Mouse (Mus musculus): ENCODE data around the gene Tnpo2. TPM values are rescaled to one million over a fixed set of nuclear protein-coding genes. Genes with fewer than 3 reads are reported as not detected.
A peak's percentile ranks its signal among the peaks of the same experiment; 100 is the strongest.

Gene Tnpo2
- polyA plus RNA-seq, 1 experiment from 2014 or later, result 15.5 TPM

GRCm38 (mm10) chr8:85057367-85057766 is 20.7 kb downstream of the Tnpo2 start:
- Histone ChIP-seq H3K27ac (ENCODE audit: low read depth) (no peak overlapping the region), H3K36me3 (ENCODE audit: control insufficient read depth, insufficient read depth, low read length) (peaks cover 47% of the 10 kb centered on the region), H3K9ac (ENCODE audit: low read length) (no peak overlapping the region), H3K27me3 (replicated peaks; ENCODE audit: control insufficient read depth, insufficient read depth, low read length) (no peaks in the 10 kb centered on the region), H3K4me2 (ENCODE audit: low read length) (no peak overlapping the region), H3K9me3 (ENCODE audit: control insufficient read depth, low read length) (no peaks in the 10 kb centered on the region), H3K4me3 (ENCODE audit: low read depth, low read length) (no peak overlapping the region), H3K4me1 (replicated peaks; ENCODE audit: control insufficient read depth, insufficient read depth, low read length) (peaks cover 14% of the 10 kb centered on the region; the same call in 1 of the 2 replicates)
- no peak for DNase-seq (ENCODE audit: low spot score)
- no peak for ATAC-seq (replicated peaks; ENCODE audit: low FRiP score, low TSS enrichment, low read depth)
- WGBS, result 81% methylated on average over 7 of the region's 7 CpGs

GRCm38 (mm10) chr8:85059879-85060616 is 23.3 kb downstream of the Tnpo2 start, which contains the start of gene Fbxw9:
Gene Fbxw9, plus strand, starts transcription at chr8:85060055.
- no peaks in the 10 kb centered on the region for H3K9me3 ChIP-seq (ENCODE audit: control insufficient read depth, low read length)
- H3K27ac ChIP-seq (ENCODE audit: low read depth), result no peak within 1 kb of the TSS
- peaks cover 27% of the 10 kb centered on the region for H3K36me3 ChIP-seq (ENCODE audit: control insufficient read depth, insufficient read depth, low read length)
- peaks cover 14% of the 10 kb centered on the region; the same call in 1 of the 2 replicates for H3K4me1 ChIP-seq (replicated peaks; ENCODE audit: control insufficient read depth, insufficient read depth, low read length)
- H3K27me3 ChIP-seq (replicated peaks; ENCODE audit: control insufficient read depth, insufficient read depth, low read length), result no peaks in the 10 kb centered on the region
- H3K4me2 ChIP-seq (ENCODE audit: low read length), result peak within 1 kb of the TSS; percentile 94
- H3K9ac ChIP-seq (ENCODE audit: low read length), result peak within 1 kb of the TSS; percentile 69
- peak within 1 kb of the TSS; percentile 85 for H3K4me3 ChIP-seq (ENCODE audit: low read depth, low read length)
- peak; percentile 89 for ATAC-seq (replicated peaks; ENCODE audit: low FRiP score, low TSS enrichment, low read depth)
- peak; percentile 97 for DNase-seq (ENCODE audit: low spot score)
- under 1% methylated on average over 52 of the region's 53 CpGs for WGBS

DNA sequence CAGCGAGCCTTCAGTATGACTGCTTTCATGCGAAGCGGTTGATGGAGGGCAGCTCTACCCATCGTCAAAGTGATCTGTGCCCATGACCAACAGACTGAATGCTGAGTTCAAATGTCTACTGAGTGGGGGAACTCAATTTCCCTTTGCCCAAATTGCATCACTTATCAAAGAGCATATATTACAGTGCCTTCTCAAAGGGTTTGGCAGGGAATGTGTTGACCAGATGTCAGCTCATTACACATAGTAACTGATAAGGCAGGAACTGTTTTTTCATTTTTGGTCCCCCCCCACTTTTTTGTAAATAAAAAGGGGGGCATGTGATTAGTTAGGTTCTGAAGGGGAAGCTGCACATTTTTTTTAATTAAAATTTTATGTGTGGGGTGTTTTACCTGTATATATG is 25.9 kb downstream of the Tnpo2 start:
- Histone ChIP-seq H3K36me3 (ENCODE audit: control insufficient read depth, insufficient read depth, low read length) (peaks cover 22% of the 10 kb centered on the region; the same call in 1 of the 2 replicates), H3K9ac (ENCODE audit: low read length) (no peak overlapping the region), H3K27ac (ENCODE audit: low read depth) (no peak overlapping the region), H3K4me1 (replicated peaks; ENCODE audit: control insufficient read depth, insufficient read depth, low read length) (peaks cover 14% of the 10 kb centered on the region; the same call in 1 of the 2 replicates), H3K4me3 (ENCODE audit: low read depth, low read length) (no peak overlapping the region), H3K9me3 (ENCODE audit: control insufficient read depth, low read length) (no peaks in the 10 kb centered on the region), H3K27me3 (replicated peaks; ENCODE audit: control insufficient read depth, insufficient read depth, low read length) (no peaks in the 10 kb centered on the region), H3K4me2 (ENCODE audit: low read length) (no peak overlapping the region)
- no peak for DNase-seq (ENCODE audit: low spot score)
- ATAC-seq (replicated peaks; ENCODE audit: low FRiP score, low TSS enrichment, low read depth), result no peak
- 96% methylated on average over 4 of the region's 4 CpGs for WGBS

DNA sequence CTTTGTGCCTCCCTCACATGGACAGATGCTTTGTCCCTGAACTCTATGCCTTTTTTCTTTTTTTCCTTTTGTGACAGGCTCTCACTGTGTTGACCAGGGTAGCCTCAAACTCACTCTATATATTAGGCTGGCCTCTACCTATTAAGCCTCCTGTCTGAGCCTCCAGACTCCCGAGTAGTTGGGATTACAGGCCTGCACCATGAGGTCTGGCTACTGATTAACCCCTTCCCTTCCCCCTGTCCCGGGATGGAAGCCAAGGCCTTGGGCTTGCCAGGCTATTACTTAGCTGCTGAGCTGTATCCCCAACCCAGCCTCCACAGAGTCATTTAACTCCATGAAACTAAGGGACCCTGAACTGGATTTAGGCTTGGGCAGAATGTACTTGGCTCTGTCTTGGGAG is 28.5 kb downstream of the Tnpo2 start:
- Histone ChIP-seq H3K9me3 (ENCODE audit: control insufficient read depth, low read length) (no peaks in the 10 kb centered on the region), H3K4me2 (ENCODE audit: low read length) (no peak overlapping the region), H3K36me3 (ENCODE audit: control insufficient read depth, insufficient read depth, low read length) (peaks cover 19% of the 10 kb centered on the region; the same call in 1 of the 2 replicates), H3K9ac (ENCODE audit: low read length) (no peak overlapping the region), H3K27me3 (replicated peaks; ENCODE audit: control insufficient read depth, insufficient read depth, low read length) (no peaks in the 10 kb centered on the region), H3K4me1 (replicated peaks; ENCODE audit: control insufficient read depth, insufficient read depth, low read length) (peaks cover 14% of the 10 kb centered on the region; the same call in 1 of the 2 replicates), H3K27ac (ENCODE audit: low read depth) (no peak overlapping the region), H3K4me3 (ENCODE audit: low read depth, low read length) (no peak overlapping the region)
- ATAC-seq (replicated peaks; ENCODE audit: low FRiP score, low TSS enrichment, low read depth) (no peak), DNase-seq (ENCODE audit: low spot score) (no peak)
- WGBS, result 29% methylated on average over 2 of the region's 2 CpGs

- H3K4me2 ChIP-seq (ENCODE audit: low read length), result no peak overlapping the region
- H3K4me3 ChIP-seq (ENCODE audit: low read depth, low read length), result no peak overlapping the region
- WGBS, result 97% methylated on average over 2 of the region's 2 CpGs
- ATAC-seq (replicated peaks; ENCODE audit: low FRiP score, low TSS enrichment, low read depth), result no peak
- no peak overlapping the region for H3K27ac ChIP-seq (ENCODE audit: low read depth)
- H3K9ac ChIP-seq (ENCODE audit: low read length), result no peak overlapping the region
- no peak for DNase-seq (ENCODE audit: low spot score)
- no peaks in the 10 kb centered on the region for H3K9me3 ChIP-seq (ENCODE audit: control insufficient read depth, low read length)
- H3K27me3 ChIP-seq (replicated peaks; ENCODE audit: control insufficient read depth, insufficient read depth, low read length), result no peaks in the 10 kb centered on the region
- no peaks in the 10 kb centered on the region for H3K4me1 ChIP-seq (replicated peaks; ENCODE audit: control insufficient read depth, insufficient read depth, low read length)
- peaks cover 19% of the 10 kb centered on the region; the same call in 1 of the 2 replicates for H3K36me3 ChIP-seq (ENCODE audit: control insufficient read depth, insufficient read depth, low read length)
Measured at GRCm38 (mm10) chr8:85067155-85067554, 30.4 kb downstream of the Tnpo2 start.

DNA sequence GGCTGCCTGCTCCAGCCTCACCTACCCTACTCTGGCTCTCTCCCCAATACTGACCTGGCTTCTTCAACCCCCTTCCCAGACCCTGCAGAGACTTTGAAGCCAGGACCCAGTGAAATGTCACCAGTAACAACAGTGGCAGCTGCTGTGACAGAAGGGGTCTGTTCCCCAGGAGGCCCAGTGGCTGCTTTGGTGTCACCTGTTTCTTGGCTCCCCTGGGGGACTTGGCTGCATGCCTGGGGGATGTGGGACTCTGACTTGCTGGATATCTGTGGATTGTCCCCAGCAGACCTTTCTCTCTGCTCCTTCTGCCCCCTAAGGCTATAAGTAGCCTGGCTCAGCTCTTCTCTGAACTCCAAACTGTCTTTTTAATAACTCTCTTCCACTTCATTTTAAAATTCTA is 31.3 kb downstream of the Tnpo2 start, which contains the start of gene Gm5741:
Gm5741 (minus strand) TSS at position 1 of the 400 bp plus-strand sequence.
- H3K27ac ChIP-seq (ENCODE audit: low read depth), result no peak within 1 kb of the TSS
- H3K4me2 ChIP-seq (ENCODE audit: low read length), result no peak within 1 kb of the TSS
- ATAC-seq (replicated peaks; ENCODE audit: low FRiP score, low TSS enrichment, low read depth), result no peak
- no peaks in the 10 kb centered on the region for H3K27me3 ChIP-seq (replicated peaks; ENCODE audit: control insufficient read depth, insufficient read depth, low read length)
- no peaks in the 10 kb centered on the region for H3K9me3 ChIP-seq (ENCODE audit: control insufficient read depth, low read length)
- H3K4me3 ChIP-seq (ENCODE audit: low read depth, low read length), result no peak within 1 kb of the TSS
- H3K36me3 ChIP-seq (ENCODE audit: control insufficient read depth, insufficient read depth, low read length), result peaks cover 19% of the 10 kb centered on the region; the same call in 1 of the 2 replicates
- no peak within 1 kb of the TSS for H3K9ac ChIP-seq (ENCODE audit: low read length)
- no peak for DNase-seq (ENCODE audit: low spot score)
- no peaks in the 10 kb centered on the region; the same call in 1 of the 2 replicates for H3K4me1 ChIP-seq (replicated peaks; ENCODE audit: control insufficient read depth, insufficient read depth, low read length)

- peak overlapping the region; percentile 79 for H3K4me2 ChIP-seq (ENCODE audit: low read length)
- H3K4me3 ChIP-seq (ENCODE audit: low read depth, low read length), result peak overlapping the region; percentile 94
- H3K27me3 ChIP-seq (replicated peaks; ENCODE audit: control insufficient read depth, insufficient read depth, low read length), result no peaks in the 10 kb centered on the region
- H3K27ac ChIP-seq (ENCODE audit: low read depth), result peak overlapping the region; percentile 97
- peak overlapping the region; percentile 93 for H3K9ac ChIP-seq (ENCODE audit: low read length)
- DNase-seq (ENCODE audit: low spot score) (no peak), ATAC-seq (replicated peaks; ENCODE audit: low FRiP score, low TSS enrichment, low read depth) (no peak)
- no peaks in the 10 kb centered on the region for H3K9me3 ChIP-seq (ENCODE audit: control insufficient read depth, low read length)
- peaks cover 35% of the 10 kb centered on the region for H3K36me3 ChIP-seq (ENCODE audit: control insufficient read depth, insufficient read depth, low read length)
- H3K4me1 ChIP-seq (replicated peaks; ENCODE audit: control insufficient read depth, insufficient read depth, low read length), result no peaks in the 10 kb centered on the region; the same call in 1 of the 2 replicates
- WGBS, result 85% methylated on average over 5 of the region's 5 CpGs
Measured at GRCm38 (mm10) chr8:85071041-85071440, 34.3 kb downstream of the Tnpo2 start.

- Histone ChIP-seq H3K4me3 (ENCODE audit: low read depth, low read length) (peak within 1 kb of the TSS; percentile 94), H3K27ac (ENCODE audit: low read depth) (peak within 1 kb of the TSS; percentile 97), H3K27me3 (replicated peaks; ENCODE audit: control insufficient read depth, insufficient read depth, low read length) (no peaks in the 10 kb centered on the region), H3K36me3 (ENCODE audit: control insufficient read depth, insufficient read depth, low read length) (peaks cover 35% of the 10 kb centered on the region), H3K4me1 (replicated peaks; ENCODE audit: control insufficient read depth, insufficient read depth, low read length) (no peaks in the 10 kb centered on the region; the same call in 1 of the 2 replicates), H3K4me2 (ENCODE audit: low read length) (peak within 1 kb of the TSS; percentile 79), H3K9ac (ENCODE audit: low read length) (peak within 1 kb of the TSS; percentile 93), H3K9me3 (ENCODE audit: control insufficient read depth, low read length) (no peaks in the 10 kb centered on the region)
- DNase-seq (ENCODE audit: low spot score) (peak; percentile 93), ATAC-seq (replicated peaks; ENCODE audit: low FRiP score, low TSS enrichment, low read depth) (peak; percentile 84)
- WGBS, result under 1% methylated on average over 68 of the region's 68 CpGs
Measured at GRCm38 (mm10) chr8:85071514-85072281, 35.0 kb downstream of the Tnpo2 start, which contains the start of gene Dhps. Gene Dhps, plus strand, starts transcription at chr8:85071757.

Measured in intestine, embryonic 14.5 days (tissue).